Mouse (Mus musculus) stomach, postnatal 0 days (tissue): ENCODE data around the gene Arhgef28.

Source experiments
- CTCF ChIP-seq: IDR thresholded peaks from 2 replicates; pipeline ENCODE4 v1.5.1; 2016; ENCODE audit warnings: antibody characterized with exemption, low read depth, mild to moderate bottlenecking, moderate library complexity
- EP300 ChIP-seq: optimal IDR thresholded peaks from 2 replicates; pipeline ENCODE3; 2016; ENCODE audit warnings: antibody characterized with exemption

DNA sequence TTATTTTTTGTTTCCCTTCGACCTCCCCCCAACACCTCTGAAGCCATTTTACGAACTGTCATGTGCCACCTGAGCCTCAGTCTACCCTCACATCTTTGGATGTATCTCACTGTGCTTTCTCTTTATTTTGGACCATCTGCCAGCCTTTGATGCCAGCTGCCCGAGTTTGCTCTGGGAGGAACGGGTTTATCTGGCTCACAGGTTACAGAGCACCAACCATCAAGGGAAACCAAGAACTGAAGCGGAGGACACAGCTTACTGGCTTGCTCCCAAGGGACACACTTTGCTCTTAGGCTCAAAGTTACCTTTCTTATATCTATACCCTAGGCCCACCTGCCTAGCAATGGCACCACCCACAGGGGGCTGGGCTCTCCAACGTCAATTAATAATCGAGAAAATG lies 39.1 kb upstream of the Arhgef28 start:
- TF ChIP-seq CTCF (no peak), EP300 (no peak)
